Mouse (Mus musculus) ES-Bruce4 (cell line): ENCODE data around the gene Racgap1. TPM values are rescaled to one million over a fixed set of nuclear protein-coding genes. Genes with fewer than 3 reads are reported as not detected.
A peak's percentile ranks its signal among the peaks of the same experiment; 100 is the strongest.

ENCODE experiments used
- H3K27ac ChIP-seq: 2 replicates; pipeline ENCODE4 v1.5.1; 2012; ENCODE audit warnings: low read length, inconsistent platforms; ENCODE audit not compliant: insufficient read depth
- H3K27me3 ChIP-seq: 2 replicates; pipeline ENCODE4 v1.6.1; 2012; ENCODE audit warnings: mild to moderate bottlenecking, low read length, inconsistent platforms; ENCODE audit not compliant: control insufficient read depth, poor library complexity, insufficient read depth, severe bottlenecking
- H3K36me3 ChIP-seq: 2 replicates; pipeline ENCODE4 v1.6.1; 2012; ENCODE audit warnings: inconsistent platforms, mild to moderate bottlenecking, low read length, moderate library complexity; ENCODE audit not compliant: control insufficient read depth, poor library complexity, insufficient read depth, severe bottlenecking
- H3K4me1 ChIP-seq: one replicate; pipeline ENCODE4 v1.8.1; 2011; ENCODE audit warnings: low read length; ENCODE audit not compliant: control insufficient read depth, insufficient read depth
- H3K4me3 ChIP-seq: 2 replicates; pipeline ENCODE4 v1.5.1; 2011; ENCODE audit warnings: low read depth, mild to moderate bottlenecking, low read length
- H3K9ac ChIP-seq: 2 replicates; pipeline ENCODE4 v1.6.1; 2012; ENCODE audit warnings: low read depth, mild to moderate bottlenecking, inconsistent platforms; ENCODE audit not compliant: poor library complexity, severe bottlenecking
- H3K9me3 ChIP-seq: replicated peaks from 2 replicates; pipeline ENCODE4 v1.6.1; 2012; ENCODE audit warnings: mild to moderate bottlenecking, low read length, inconsistent platforms; ENCODE audit not compliant: control insufficient read depth, poor library complexity, insufficient read depth, severe bottlenecking
- CTCF ChIP-seq: IDR thresholded peaks from one replicate; pipeline ENCODE4 v1.8.1; 2011; ENCODE audit warnings: low read depth, low read length
- EP300 ChIP-seq: IDR thresholded peaks from 2 replicates; pipeline ENCODE4 v1.6.1; 2011; ENCODE audit warnings: low read depth, low read length; ENCODE audit not compliant: insufficient read depth
- POLR2A ChIP-seq: IDR thresholded peaks from one replicate; pipeline ENCODE4 v1.8.1; 2011; ENCODE audit warnings: low read length; ENCODE audit not compliant: insufficient read depth
- polyA plus RNA-seq: library from polyadenylated mRNA; stranded (reverse); fragments of >200 nt; gene quantifications from 2 replicates; pipeline ENCODE4 v1.2.4, GENCODE M21; 2011; ENCODE audit warnings: low read depth; ENCODE audit not compliant: missing spikeins, insufficient read depth, insufficient read length

Racgap1 gene
- polyA plus RNA-seq, 1 experiment, result 122 TPM

GRCm38 (mm10) chr15:99669392-99669791, 17.9 kb upstream of the Racgap1 start:
- no peaks in the 10 kb centered on the region for H3K36me3 ChIP-seq
- H3K9ac ChIP-seq, result no peak overlapping the region
- no peak for TF ChIP-seq EP300
- TF ChIP-seq CTCF, result no peak
- TF ChIP-seq POLR2A, result no peak
- no peak overlapping the region for H3K4me3 ChIP-seq
- H3K9me3 ChIP-seq, result no peaks in the 10 kb centered on the region
- H3K4me1 ChIP-seq, result no peaks in the 10 kb centered on the region
- 0 out of 2 replicates have a peak, but pooled peaks cover 2% of the 10 kb centered on the region for H3K27me3 ChIP-seq
- no peak overlapping the region for H3K27ac ChIP-seq

- Histone ChIP-seq H3K27me3 (0 out of 2 replicates have a peak, but pooled peaks cover 2% of the 10 kb centered on the region), H3K9me3 (no peaks in the 10 kb centered on the region), H3K36me3 (no peaks in the 10 kb centered on the region), H3K9ac (no peak overlapping the region), H3K4me1 (no peaks in the 10 kb centered on the region), H3K4me3 (no peak overlapping the region), H3K27ac (no peak overlapping the region)
- no peak for TF ChIP-seq EP300
- no peak for TF ChIP-seq POLR2A
- TF ChIP-seq CTCF, result peak; percentile 92
Observed at GRCm38 (mm10) chr15:99668881-99669280, 17.4 kb upstream of the Racgap1 start.

- Histone ChIP-seq H3K36me3 (no peaks in the 10 kb centered on the region), H3K4me3 (no peak overlapping the region), H3K9ac (no peak overlapping the region), H3K4me1 (no peaks in the 10 kb centered on the region), H3K9me3 (no peaks in the 10 kb centered on the region), H3K27me3 (0 out of 2 replicates have a peak, but pooled peaks cover 2% of the 10 kb centered on the region), H3K27ac (no peak overlapping the region)
- TF ChIP-seq CTCF (no peak), POLR2A (no peak), EP300 (no peak)
Observed at GRCm38 (mm10) chr15:99667544-99667943, 16.1 kb upstream of the Racgap1 start.

GRCm38 (mm10) chr15:99664600-99665451, 13.4 kb upstream of the Racgap1 start:
- Histone ChIP-seq H3K27ac (no peak overlapping the region), H3K4me3 (peak overlapping the region; percentile 40), H3K4me1 (no peaks in the 10 kb centered on the region), H3K9ac (peak overlapping the region; percentile 45), H3K27me3 (no peaks in the 10 kb centered on the region), H3K9me3 (no peaks in the 10 kb centered on the region), H3K36me3 (no peaks in the 10 kb centered on the region)
- TF ChIP-seq CTCF, result no peak
- no peak for TF ChIP-seq POLR2A
- no peak for TF ChIP-seq EP300

GRCm38 (mm10) chr15:99663964-99664599, 12.6 kb upstream of the Racgap1 start:
- Histone ChIP-seq H3K4me1 (no peaks in the 10 kb centered on the region), H3K36me3 (no peaks in the 10 kb centered on the region), H3K27me3 (no peaks in the 10 kb centered on the region), H3K27ac (no peak overlapping the region), H3K9ac (peak overlapping the region; percentile 45; the same call in 1 of the 2 replicates), H3K4me3 (peak overlapping the region; percentile 40), H3K9me3 (no peaks in the 10 kb centered on the region)
- no peak for TF ChIP-seq EP300
- no peak for TF ChIP-seq CTCF

- H3K27me3 ChIP-seq, result no peaks in the 10 kb centered on the region
- no peak overlapping the region for H3K27ac ChIP-seq
- H3K9me3 ChIP-seq, result no peaks in the 10 kb centered on the region
- TF ChIP-seq CTCF (no peak), POLR2A (no peak), EP300 (no peak)
- no peak overlapping the region for H3K4me3 ChIP-seq
- no peak overlapping the region for H3K9ac ChIP-seq
- peaks cover 7% of the 10 kb centered on the region for H3K4me1 ChIP-seq
- no peaks in the 10 kb centered on the region for H3K36me3 ChIP-seq
Observed at GRCm38 (mm10) chr15:99662371-99662770, 10.9 kb upstream of the Racgap1 start.
